Mouse (Mus musculus): ENCODE results near the gene Cacng7. TPM values are rescaled to one million over a fixed set of nuclear protein-coding genes. Genes with fewer than 3 reads are reported as not detected.
"Not testable (repeated sequence)": the region's sequence is repeated elsewhere in the genome, so short reads cannot be mapped to it uniquely, and the experiment has no call there.

Cacng7 gene
- polyA plus RNA-seq, 1 experiment from 2014 or later: 0.81 TPM

GRCm38 (mm10) chr7:3397797-3398196, 65.0 kb downstream of the Cacng7 start:
- no peaks in the 10 kb centered on the region for H3K36me3 ChIP-seq (ENCODE audit: insufficient read depth, low read length)
- H3K27ac ChIP-seq (ENCODE audit: low read length): no peak overlapping the region
- no peak overlapping the region for H3K9ac ChIP-seq (replicated peaks; ENCODE audit: low read length)
- H3K4me2 ChIP-seq (replicated peaks; ENCODE audit: low read depth, low read length): no peak overlapping the region
- WGBS: 37% methylated on average over 7 of the region's 7 CpGs
- H3K27me3 ChIP-seq (ENCODE audit: insufficient read depth, low read length): no peaks in the 10 kb centered on the region
- H3K9me3 ChIP-seq (ENCODE audit: low read length): no peaks in the 10 kb centered on the region
- H3K4me3 ChIP-seq (ENCODE audit: low read length): no peak overlapping the region
- no peaks in the 10 kb centered on the region for H3K4me1 ChIP-seq (ENCODE audit: insufficient read depth, low read length)
- no peak for ATAC-seq (ENCODE audit: low FRiP score, low TSS enrichment)

- not testable (repeated sequence) for H3K27ac ChIP-seq (ENCODE audit: low read length); H3K4me3 ChIP-seq (ENCODE audit: low read length); ATAC-seq (ENCODE audit: low FRiP score, low TSS enrichment); H3K36me3 ChIP-seq (ENCODE audit: insufficient read depth, low read length); H3K9ac ChIP-seq (replicated peaks; ENCODE audit: low read length); H3K27me3 ChIP-seq (ENCODE audit: insufficient read depth, low read length); H3K4me1 ChIP-seq (ENCODE audit: insufficient read depth, low read length); H3K9me3 ChIP-seq (ENCODE audit: low read length); H3K4me2 ChIP-seq (replicated peaks; ENCODE audit: low read depth, low read length)
- 91% methylated on average over 8 of the region's 8 CpGs for WGBS
These were observed 65.6 kb downstream of the Cacng7 start for GRCm38 (mm10) chr7:3398363-3398762.

- Histone ChIP-seq H3K36me3 (ENCODE audit: insufficient read depth, low read length) (no peaks in the 10 kb centered on the region), H3K4me2 (replicated peaks; ENCODE audit: low read depth, low read length) (no peak overlapping the region), H3K4me3 (ENCODE audit: low read length) (no peak overlapping the region), H3K9ac (replicated peaks; ENCODE audit: low read length) (no peak overlapping the region), H3K4me1 (ENCODE audit: insufficient read depth, low read length) (no peaks in the 10 kb centered on the region), H3K27ac (ENCODE audit: low read length) (no peak overlapping the region), H3K27me3 (ENCODE audit: insufficient read depth, low read length) (no peaks in the 10 kb centered on the region), H3K9me3 (ENCODE audit: low read length) (no peaks in the 10 kb centered on the region)
- no peak for ATAC-seq (ENCODE audit: low FRiP score, low TSS enrichment)
These were observed 67.2 kb downstream of the Cacng7 start for GRCm38 (mm10) chr7:3399937-3400336.

- 64% methylated on average over 11 of the region's 11 CpGs for WGBS
- H3K27me3 ChIP-seq (ENCODE audit: insufficient read depth, low read length): peaks cover 46% of the 10 kb centered on the region
- no peak for ATAC-seq (ENCODE audit: low FRiP score, low TSS enrichment)
These were observed 77.2 kb downstream of the Cacng7 start for GRCm38 (mm10) chr7:3409729-3410520.

GRCm38 (mm10) chr7:3411160-3411941, 78.6 kb downstream of the Cacng7 start:
- Histone ChIP-seq H3K4me3 (ENCODE audit: low read length) (peak overlapping the region; percentile 49), H3K36me3 (ENCODE audit: insufficient read depth, low read length) (no peaks in the 10 kb centered on the region), H3K27me3 (ENCODE audit: insufficient read depth, low read length) (peaks cover 60% of the 10 kb centered on the region), H3K27ac (ENCODE audit: low read length) (no peak overlapping the region), H3K9me3 (ENCODE audit: low read length) (peaks cover 2% of the 10 kb centered on the region; the same call in 1 of the 2 replicates), H3K9ac (replicated peaks; ENCODE audit: low read length) (peak overlapping the region; percentile 55; the same call in 1 of the 2 replicates), H3K4me1 (ENCODE audit: insufficient read depth, low read length) (peaks cover 13% of the 10 kb centered on the region), H3K4me2 (replicated peaks; ENCODE audit: low read depth, low read length) (peak overlapping the region; percentile 64)
- peak; percentile 81 for ATAC-seq (ENCODE audit: low FRiP score, low TSS enrichment)
- under 1% methylated on average over 33 of the region's 33 CpGs for WGBS

More at GRCm38 (mm10) chr7:3409729-3410520, 77.2 kb downstream of the Cacng7 start:
- Histone ChIP-seq H3K4me1 (ENCODE audit: insufficient read depth, low read length) (peaks cover 13% of the 10 kb centered on the region), H3K36me3 (ENCODE audit: insufficient read depth, low read length) (no peaks in the 10 kb centered on the region), H3K27ac (ENCODE audit: low read length) (no peak overlapping the region), H3K4me3 (ENCODE audit: low read length) (no peak overlapping the region), H3K9ac (replicated peaks; ENCODE audit: low read length) (no peak overlapping the region), H3K9me3 (ENCODE audit: low read length) (no peaks in the 10 kb centered on the region), H3K4me2 (replicated peaks; ENCODE audit: low read depth, low read length) (no peak overlapping the region)

- ATAC-seq (ENCODE audit: low FRiP score, low TSS enrichment): no peak
- WGBS: under 1% methylated on average over 20 of the region's 20 CpGs
- Histone ChIP-seq H3K4me1 (ENCODE audit: insufficient read depth, low read length) (peaks cover 13% of the 10 kb centered on the region), H3K9ac (replicated peaks; ENCODE audit: low read length) (peak overlapping the region; percentile 53; the same call in 1 of the 2 replicates), H3K27ac (ENCODE audit: low read length) (no peak overlapping the region), H3K36me3 (ENCODE audit: insufficient read depth, low read length) (no peaks in the 10 kb centered on the region), H3K27me3 (ENCODE audit: insufficient read depth, low read length) (peaks cover 66% of the 10 kb centered on the region), H3K9me3 (ENCODE audit: low read length) (peaks cover 3% of the 10 kb centered on the region; the same call in 1 of the 2 replicates), H3K4me2 (replicated peaks; ENCODE audit: low read depth, low read length) (peak overlapping the region; percentile 64), H3K4me3 (ENCODE audit: low read length) (peak overlapping the region; percentile 49)
These were observed 79.3 kb downstream of the Cacng7 start for GRCm38 (mm10) chr7:3412036-3412435.

GRCm38 (mm10) chr7:3414888-3415287, 82.1 kb downstream of the Cacng7 start:
- Histone ChIP-seq H3K9me3 (ENCODE audit: low read length) (peaks cover 3% of the 10 kb centered on the region; the same call in 1 of the 2 replicates), H3K27ac (ENCODE audit: low read length) (no peak overlapping the region), H3K4me3 (ENCODE audit: low read length) (peak overlapping the region; percentile 64), H3K36me3 (ENCODE audit: insufficient read depth, low read length) (no peaks in the 10 kb centered on the region), H3K4me1 (ENCODE audit: insufficient read depth, low read length) (peaks cover 13% of the 10 kb centered on the region), H3K4me2 (replicated peaks; ENCODE audit: low read depth, low read length) (peak overlapping the region; percentile 100), H3K27me3 (ENCODE audit: insufficient read depth, low read length) (peaks cover 83% of the 10 kb centered on the region), H3K9ac (replicated peaks; ENCODE audit: low read length) (peak overlapping the region; percentile 66)
- 0 out of 2 replicates have a peak, but pooled peaks have one; percentile 11 for ATAC-seq (ENCODE audit: low FRiP score, low TSS enrichment)
- WGBS: under 1% methylated on average over 34 of the region's 47 CpGs

GRCm38 (mm10) chr7:3415378-3415777, 82.6 kb downstream of the Cacng7 start:
- WGBS: 0% methylated on average over 48 of the region's 60 CpGs
- Histone ChIP-seq H3K4me2 (replicated peaks; ENCODE audit: low read depth, low read length) (peak overlapping the region; percentile 100), H3K4me3 (ENCODE audit: low read length) (peak overlapping the region; percentile 64), H3K27ac (ENCODE audit: low read length) (no peak overlapping the region), H3K4me1 (ENCODE audit: insufficient read depth, low read length) (peaks cover 13% of the 10 kb centered on the region), H3K36me3 (ENCODE audit: insufficient read depth, low read length) (no peaks in the 10 kb centered on the region), H3K9ac (replicated peaks; ENCODE audit: low read length) (peak overlapping the region; percentile 66), H3K27me3 (ENCODE audit: insufficient read depth, low read length) (peaks cover 86% of the 10 kb centered on the region), H3K9me3 (ENCODE audit: low read length) (peaks cover 3% of the 10 kb centered on the region; the same call in 1 of the 2 replicates)
- peak; percentile 37; the same call in 1 of the 2 replicates for ATAC-seq (ENCODE audit: low FRiP score, low TSS enrichment)
